Mouse (Mus musculus): ENCODE measurements at regions not wholly inside any gene's neighbourhood (a gene's known extent, or its start where the extent isn't known, plus 50 kb on each side); places are given as distances from the start of the nearest gene placed in this dataset.

DNA sequence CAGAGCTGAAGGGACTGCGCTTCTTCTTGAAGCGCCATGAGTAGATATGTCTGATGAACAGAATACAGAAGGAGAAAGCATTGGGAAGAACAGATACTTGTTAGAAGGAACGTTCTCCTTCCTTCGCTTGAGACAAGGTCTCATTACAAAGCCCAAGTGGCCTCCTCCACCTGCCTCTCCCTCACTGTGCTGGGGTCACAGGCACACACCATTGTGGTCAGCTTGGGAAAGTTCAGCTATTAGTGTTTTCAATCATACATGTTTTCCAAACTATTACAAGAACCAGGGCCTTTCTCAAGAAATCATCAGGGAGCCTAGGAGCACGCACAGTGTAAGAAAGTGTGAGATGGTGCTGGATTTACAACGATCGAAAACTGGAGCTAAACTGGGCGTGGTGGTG, 445.0 kb downstream of the Sox2 start:
- Histone ChIP-seq H3K4me1 (ENCODE audit: control insufficient read depth, insufficient read depth, insufficient read length, low read length) (no peaks in the 10 kb centered on the region), H3K36me3 (ENCODE audit: control insufficient read depth, insufficient read depth, low read length) (no peaks in the 10 kb centered on the region), H3K4me3 (ENCODE audit: low read depth, low read length) (no peak overlapping the region), H3K27me3 (ENCODE audit: control insufficient read depth, insufficient read depth, low read length) (no peaks in the 10 kb centered on the region), H3K27ac (ENCODE audit: insufficient read depth, low read depth, low read length) (no peak overlapping the region)
- 86% methylated on average over 8 of the region's 8 CpGs for WGBS
- no peak for TF ChIP-seq POLR2A (IDR thresholded peaks at IDR 0.05; ENCODE audit: low read depth, low read length)
- no peak for TF ChIP-seq CTCF (IDR thresholded peaks at IDR 0.05; ENCODE audit: extremely low read depth, insufficient read length, insufficient replicate concordance, low read depth, low read length)

DNA sequence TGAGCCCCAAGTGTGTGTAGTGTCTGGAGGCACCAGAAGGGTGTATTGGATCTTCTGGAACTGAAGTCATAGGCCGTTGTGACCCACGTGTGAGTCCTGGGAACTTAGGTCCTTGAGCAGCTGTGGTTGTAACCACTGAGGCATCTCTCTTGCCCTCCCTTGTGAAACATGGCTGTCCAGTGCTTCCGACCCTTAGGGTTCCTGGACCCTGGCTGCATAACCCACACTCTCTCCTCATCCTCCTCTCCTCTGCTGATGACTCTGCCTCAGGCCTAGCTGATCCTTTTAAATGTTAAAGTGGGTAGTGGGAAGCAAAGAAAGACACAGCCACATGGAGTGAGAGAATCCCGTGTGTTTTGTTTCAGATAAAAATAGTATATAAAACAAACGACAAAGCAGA, 446.2 kb downstream of the Sox2 start:
- no peak overlapping the region for H3K4me3 ChIP-seq (ENCODE audit: low read depth, low read length)
- no peaks in the 10 kb centered on the region for H3K36me3 ChIP-seq (ENCODE audit: control insufficient read depth, insufficient read depth, low read length)
- no peaks in the 10 kb centered on the region for H3K27me3 ChIP-seq (ENCODE audit: control insufficient read depth, insufficient read depth, low read length)
- H3K27ac ChIP-seq (ENCODE audit: insufficient read depth, low read depth, low read length) = no peak overlapping the region
- no peaks in the 10 kb centered on the region for H3K4me1 ChIP-seq (ENCODE audit: control insufficient read depth, insufficient read depth, insufficient read length, low read length)
- WGBS = 80% methylated on average over 5 of the region's 5 CpGs
- TF ChIP-seq CTCF (IDR thresholded peaks at IDR 0.05; ENCODE audit: extremely low read depth, insufficient read length, insufficient replicate concordance, low read depth, low read length) (no peak), POLR2A (IDR thresholded peaks at IDR 0.05; ENCODE audit: low read depth, low read length) (no peak)

DNA sequence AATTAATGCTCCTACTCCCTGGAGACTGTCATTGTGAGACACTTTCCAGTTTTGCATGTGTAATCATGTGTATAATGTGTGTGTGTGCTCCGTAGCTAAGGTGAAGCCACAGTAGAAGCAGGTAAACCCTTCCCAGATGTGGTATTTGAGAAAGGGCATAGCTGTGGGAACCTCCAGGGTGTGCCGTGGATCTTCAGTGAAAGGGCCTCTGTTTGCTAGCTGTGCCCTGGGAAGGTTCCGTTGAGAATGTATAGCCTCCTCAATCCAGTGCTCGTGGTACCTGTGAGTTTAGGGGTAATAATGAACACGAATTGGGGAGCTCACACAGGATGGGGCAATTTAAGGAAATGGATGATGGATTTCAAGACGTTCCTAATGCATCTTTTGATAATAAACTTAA, 447.6 kb downstream of the Sox2 start:
- Histone ChIP-seq H3K4me1 (ENCODE audit: control insufficient read depth, insufficient read depth, insufficient read length, low read length) (no peaks in the 10 kb centered on the region), H3K27ac (ENCODE audit: insufficient read depth, low read depth, low read length) (no peak overlapping the region), H3K4me3 (ENCODE audit: low read depth, low read length) (no peak overlapping the region), H3K36me3 (ENCODE audit: control insufficient read depth, insufficient read depth, low read length) (no peaks in the 10 kb centered on the region), H3K27me3 (ENCODE audit: control insufficient read depth, insufficient read depth, low read length) (no peaks in the 10 kb centered on the region)
- 67% methylated on average over 6 of the region's 6 CpGs for WGBS
- no peak for TF ChIP-seq CTCF (IDR thresholded peaks at IDR 0.05; ENCODE audit: extremely low read depth, insufficient read length, insufficient replicate concordance, low read depth, low read length)
- no peak for TF ChIP-seq POLR2A (IDR thresholded peaks at IDR 0.05; ENCODE audit: low read depth, low read length)

DNA sequence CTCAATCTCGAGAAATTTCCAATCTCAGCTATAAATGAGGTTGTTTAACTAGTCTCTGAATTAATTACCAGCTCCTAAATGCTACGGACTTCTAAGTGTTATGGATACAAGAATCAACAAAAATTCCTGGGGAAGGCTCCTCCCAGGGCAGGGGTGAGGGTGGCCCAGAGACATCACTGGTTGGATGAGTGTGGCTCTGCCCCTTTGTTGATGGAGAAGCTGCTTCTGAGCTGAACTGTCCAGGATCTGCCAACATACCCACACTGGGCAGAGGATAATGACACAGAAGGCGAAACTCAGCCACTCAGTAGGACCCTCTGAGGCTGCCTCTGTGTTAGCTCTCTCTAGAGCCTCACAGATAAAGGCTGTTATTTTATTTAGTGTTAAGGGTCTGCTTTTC, 449.0 kb downstream of the Sox2 start:
- TF ChIP-seq POLR2A (IDR thresholded peaks at IDR 0.05; ENCODE audit: low read depth, low read length) = no peak
- no peak for TF ChIP-seq CTCF (IDR thresholded peaks at IDR 0.05; ENCODE audit: extremely low read depth, insufficient read length, insufficient replicate concordance, low read depth, low read length)
- Histone ChIP-seq H3K4me3 (ENCODE audit: low read depth, low read length) (no peak overlapping the region), H3K27me3 (ENCODE audit: control insufficient read depth, insufficient read depth, low read length) (no peaks in the 10 kb centered on the region), H3K36me3 (ENCODE audit: control insufficient read depth, insufficient read depth, low read length) (no peaks in the 10 kb centered on the region), H3K27ac (ENCODE audit: insufficient read depth, low read depth, low read length) (no peak overlapping the region), H3K4me1 (ENCODE audit: control insufficient read depth, insufficient read depth, insufficient read length, low read length) (no peaks in the 10 kb centered on the region)
- WGBS = 48% methylated on average over 3 of the region's 3 CpGs

DNA sequence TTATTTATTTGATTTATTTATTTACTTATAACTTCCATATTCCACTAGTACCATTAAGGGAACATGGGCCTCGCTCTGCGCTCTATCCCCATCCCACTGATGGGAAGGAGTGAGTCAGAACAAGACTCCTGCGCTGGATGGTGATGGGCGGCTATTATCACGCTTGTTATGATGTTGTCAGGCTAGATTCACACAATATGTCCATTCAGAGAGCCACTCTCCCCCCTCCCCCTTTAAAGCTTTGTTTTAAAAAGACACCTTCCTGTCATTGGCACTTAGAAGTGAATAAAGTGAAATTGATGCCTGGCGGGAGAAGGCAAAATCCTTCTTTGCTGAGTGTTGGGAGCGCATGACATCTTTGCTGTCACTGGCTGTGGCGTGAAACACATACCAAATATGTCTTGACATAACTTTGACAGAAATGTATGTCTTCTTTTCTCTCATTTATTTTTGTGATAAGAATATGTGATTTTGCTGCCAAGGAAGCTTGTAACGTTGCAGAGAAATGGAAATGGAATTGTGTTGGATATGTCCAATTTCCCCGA, 449.7 kb downstream of the Sox2 start:
- no peak for TF ChIP-seq POLR2A (IDR thresholded peaks at IDR 0.05; ENCODE audit: low read depth, low read length)
- no peaks in the 10 kb centered on the region for H3K36me3 ChIP-seq (ENCODE audit: control insufficient read depth, insufficient read depth, low read length)
- no peaks in the 10 kb centered on the region for H3K27me3 ChIP-seq (ENCODE audit: control insufficient read depth, insufficient read depth, low read length)
- H3K4me3 ChIP-seq (ENCODE audit: low read depth, low read length) = no peak overlapping the region
- WGBS = 83% methylated on average over 10 of the region's 10 CpGs
- H3K27ac ChIP-seq (ENCODE audit: insufficient read depth, low read depth, low read length) = no peak overlapping the region
- H3K4me1 ChIP-seq (ENCODE audit: control insufficient read depth, insufficient read depth, insufficient read length, low read length) = no peaks in the 10 kb centered on the region

DNA sequence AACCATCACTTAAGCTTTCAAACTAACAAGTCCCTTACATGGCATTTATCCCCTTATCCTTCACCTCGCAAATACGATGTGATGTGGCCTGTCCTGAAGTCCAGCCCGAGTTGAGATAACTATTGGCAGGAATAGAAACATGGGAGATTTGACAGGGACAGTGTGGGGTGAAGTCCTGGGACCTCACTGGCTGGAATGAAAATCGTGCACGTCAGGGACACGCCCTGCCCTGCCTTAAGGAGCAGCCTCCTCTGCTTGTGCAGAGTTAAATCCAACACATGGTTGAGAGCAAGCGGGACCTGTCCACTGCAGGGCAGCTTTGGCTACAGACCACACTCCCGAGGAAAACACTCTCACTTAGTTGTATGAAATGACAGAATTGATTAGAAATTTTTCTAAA, 451.1 kb downstream of the Sox2 start:
- WGBS = 47% methylated on average over 8 of the region's 8 CpGs
- no peaks in the 10 kb centered on the region for H3K27me3 ChIP-seq (ENCODE audit: control insufficient read depth, insufficient read depth, low read length)
- TF ChIP-seq POLR2A (IDR thresholded peaks at IDR 0.05; ENCODE audit: low read depth, low read length) (no peak), CTCF (IDR thresholded peaks at IDR 0.05; ENCODE audit: extremely low read depth, insufficient read length, insufficient replicate concordance, low read depth, low read length) (no peak)
- H3K4me1 ChIP-seq (ENCODE audit: control insufficient read depth, insufficient read depth, insufficient read length, low read length) = no peaks in the 10 kb centered on the region
- H3K4me3 ChIP-seq (ENCODE audit: low read depth, low read length) = no peak overlapping the region
- no peaks in the 10 kb centered on the region for H3K36me3 ChIP-seq (ENCODE audit: control insufficient read depth, insufficient read depth, low read length)
- H3K27ac ChIP-seq (ENCODE audit: insufficient read depth, low read depth, low read length) = no peak overlapping the region

DNA sequence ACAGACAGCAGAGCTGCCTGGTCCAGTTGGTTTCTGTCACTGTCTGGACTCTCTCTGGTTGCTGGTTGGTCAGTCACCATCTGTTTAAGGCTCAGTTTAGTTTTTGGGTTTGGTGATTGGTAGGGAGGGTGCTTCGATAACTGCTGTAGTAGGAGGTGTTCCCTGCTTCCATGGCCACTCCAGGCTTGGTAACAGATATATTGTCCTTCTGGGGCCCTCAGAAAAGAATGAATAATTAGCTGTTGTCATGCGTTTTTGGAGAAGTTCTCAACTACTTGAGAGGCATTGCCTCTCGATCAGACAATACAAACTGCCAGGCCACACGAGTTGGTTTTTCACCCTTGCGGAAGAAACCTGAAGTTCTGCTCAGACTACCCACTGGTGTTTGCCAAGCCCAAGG, 451.7 kb downstream of the Sox2 start:
- no peaks in the 10 kb centered on the region for H3K27me3 ChIP-seq (ENCODE audit: control insufficient read depth, insufficient read depth, low read length)
- WGBS = 81% methylated on average over 5 of the region's 5 CpGs

More for the DNA sequence above, 451.7 kb downstream of the Sox2 start:
- Histone ChIP-seq H3K27ac (ENCODE audit: insufficient read depth, low read depth, low read length) (no peak overlapping the region), H3K4me3 (ENCODE audit: low read depth, low read length) (no peak overlapping the region), H3K4me1 (ENCODE audit: control insufficient read depth, insufficient read depth, insufficient read length, low read length) (no peaks in the 10 kb centered on the region), H3K36me3 (ENCODE audit: control insufficient read depth, insufficient read depth, low read length) (no peaks in the 10 kb centered on the region)
- TF ChIP-seq CTCF (IDR thresholded peaks at IDR 0.05; ENCODE audit: extremely low read depth, insufficient read length, insufficient replicate concordance, low read depth, low read length) (no peak), POLR2A (IDR thresholded peaks at IDR 0.05; ENCODE audit: low read depth, low read length) (no peak)
